18 mouse cellular contexts compared by ENCODE assay signal in the genomic region with DNA sequence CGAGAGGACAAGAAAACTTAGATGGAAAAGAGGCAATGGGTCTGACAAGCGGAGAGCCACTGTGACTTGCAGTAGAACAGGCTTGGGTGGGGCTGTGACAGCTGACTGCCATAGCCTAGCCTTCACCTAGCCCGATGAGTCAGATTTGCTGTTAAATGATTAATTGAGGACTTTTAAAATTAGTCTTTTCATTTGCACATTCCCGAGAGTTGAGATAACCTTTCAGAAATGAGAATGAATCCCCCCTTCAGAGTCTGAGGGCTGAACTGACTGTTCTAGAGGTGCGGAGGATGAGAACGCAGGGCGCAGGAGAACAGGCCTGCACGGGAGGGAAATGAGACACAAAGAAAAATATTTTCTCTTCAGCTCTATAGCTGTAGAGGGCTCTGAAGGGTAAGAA.
A peak's percentile ranks its signal among the peaks of the same experiment; 100 is the strongest.
DNase-seq lines count a peak whose midpoint lies in the region; ATAC-seq and TF ChIP-seq lines count a peak whose summit lies in the region.
"Had no signal": no experiment of that assay in that cellular context is flagged by ENCODE, and none has a peak within 500 bp of the region (broad histone marks: within the 10 kb centered on the region; RNA-seq: fewer than 3 reads in every experiment).

No protein-coding gene starts in this region.

- TF ChIP-seq EP300 in heart, adult 2 months (IDR thresholded peaks at IDR 0.05; ENCODE audit: insufficient read depth, low read depth, low read length), result no peak

- no peak overlapping the region for H3K9ac ChIP-seq in heart, adult 2 months (ENCODE audit: low read depth, low read length)
- no peak overlapping the region for H3K9ac ChIP-seq in intestine, embryonic 14.5 days (ENCODE audit: low read length)
- no peak overlapping the region for H3K9ac ChIP-seq in intestine, postnatal 0 days (ENCODE audit: low read depth, low read length)
- 0 out of 2 replicates have a peak overlapping the region, but pooled peaks have one; percentile 5 for H3K9ac ChIP-seq in midbrain, embryonic 13.5 days (replicated peaks)
- no peak overlapping the region for H3K9ac ChIP-seq in midbrain, embryonic 14.5 days (replicated peaks; ENCODE audit: low read length)
- H3K9ac ChIP-seq: embryonic facial prominence, embryonic 12.5 days; forebrain, embryonic 15.5 days; heart, embryonic 13.5 days had no signal

- no peak for TF ChIP-seq POLR2A in heart, adult 2 months (IDR thresholded peaks at IDR 0.05; ENCODE audit: insufficient read depth, low read depth, low read length)

- H3K4me3 ChIP-seq in heart, adult 2 months, result no peak overlapping the region
- H3K4me3 ChIP-seq in intestine, embryonic 14.5 days (ENCODE audit: low read depth, low read length), result no peak overlapping the region
- no peak overlapping the region for H3K4me3 ChIP-seq in intestine, postnatal 0 days (ENCODE audit: low read depth, low read length)
- no peak overlapping the region for H3K4me3 ChIP-seq in midbrain, embryonic 13.5 days (replicated peaks)
- no peak overlapping the region for H3K4me3 ChIP-seq in midbrain, embryonic 14.5 days (replicated peaks; ENCODE audit: low read depth, low read length)
- H3K4me3 ChIP-seq: embryonic facial prominence, embryonic 12.5 days; forebrain, embryonic 15.5 days; heart, embryonic 13.5 days had no signal

- H3K79me2 ChIP-seq in heart, adult 2 months (replicated peaks; ENCODE audit: control insufficient read depth, insufficient read depth, low read length), result no peaks in the 10 kb centered on the region

- H3K4me2 ChIP-seq in intestine, embryonic 14.5 days (ENCODE audit: low read length), result no peak overlapping the region
- H3K4me2 ChIP-seq in intestine, postnatal 0 days (replicated peaks; ENCODE audit: low read depth), result no peak overlapping the region
- no peak overlapping the region for H3K4me2 ChIP-seq in midbrain, embryonic 13.5 days (replicated peaks)
- no peak overlapping the region for H3K4me2 ChIP-seq in midbrain, embryonic 14.5 days (ENCODE audit: low read length)
- H3K4me2 ChIP-seq: embryonic facial prominence, embryonic 12.5 days; forebrain, embryonic 15.5 days; heart, embryonic 13.5 days had no signal

- ATAC-seq in intestine, embryonic 14.5 days (replicated peaks; ENCODE audit: low FRiP score, low TSS enrichment, low read depth), result 0 out of 2 replicates have a peak, but pooled peaks have one; percentile 32
- no peak for ATAC-seq in intestine, postnatal 0 days
- no peak for ATAC-seq in midbrain, embryonic 13.5 days
- no peak for ATAC-seq in midbrain, embryonic 14.5 days (ENCODE audit: low FRiP score, low TSS enrichment)
- ATAC-seq: CD4-positive, CD25-positive, alpha-beta regulatory T cell, adult 4 months; forebrain, embryonic 15.5 days had no signal

- H3K9me3 ChIP-seq in intestine, embryonic 14.5 days (ENCODE audit: control insufficient read depth, low read length), result no peaks in the 10 kb centered on the region
- H3K9me3 ChIP-seq in intestine, postnatal 0 days (ENCODE audit: control insufficient read depth), result no peaks in the 10 kb centered on the region
- no peaks in the 10 kb centered on the region for H3K9me3 ChIP-seq in midbrain, embryonic 13.5 days
- no peaks in the 10 kb centered on the region for H3K9me3 ChIP-seq in midbrain, embryonic 14.5 days (ENCODE audit: control insufficient read depth, low read length)
- H3K9me3 ChIP-seq: embryonic facial prominence, embryonic 12.5 days; forebrain, embryonic 15.5 days; heart, embryonic 13.5 days had no signal

- intact Hi-C loops in heart, adult 2 months (cut with DNase I), result no loop called here

- WGBS in heart, adult 2 months, result 74% methylated on average over 8 of the region's 8 CpGs
- WGBS in intestine, embryonic 14.5 days, result 65% methylated on average over 8 of the region's 8 CpGs
- 39% methylated on average over 8 of the region's 8 CpGs for WGBS in intestine, postnatal 0 days
- 79% methylated on average over 8 of the region's 8 CpGs for WGBS in midbrain, embryonic 13.5 days
- 80% methylated on average over 8 of the region's 8 CpGs for WGBS in midbrain, embryonic 14.5 days

- DNase-seq in heart, adult 11 months, result peak; percentile 40
- no peak for DNase-seq in heart, adult 2 months
- DNase-seq in intestine, embryonic 14.5 days (ENCODE audit: low spot score), result no peak
- no peak for DNase-seq in midbrain, embryonic 14.5 days
- DNase-seq in gastrocnemius, adult 18-20 months (ENCODE audit: low spot score), result no peak
- DNase-seq: adrenal gland, postnatal 10 days; B cell, adult 2 months; cerebellum, adult 11-12 months; cerebellum, adult 9-10 months; gastrocnemius, postnatal 14 days; heart, postnatal 36 days had no signal

- H3K4me1 ChIP-seq in heart, adult 2 months (ENCODE audit: control insufficient read depth, insufficient read depth, low read length), result no peaks in the 10 kb centered on the region
- no peaks in the 10 kb centered on the region; the same call in 1 of the 2 replicates for H3K4me1 ChIP-seq in intestine, embryonic 14.5 days (replicated peaks; ENCODE audit: control insufficient read depth, insufficient read depth, low read length)
- H3K4me1 ChIP-seq in intestine, postnatal 0 days (replicated peaks; ENCODE audit: control insufficient read depth, insufficient read depth, low read length), result no peaks in the 10 kb centered on the region
- peaks cover 35% of the 10 kb centered on the region for H3K4me1 ChIP-seq in midbrain, embryonic 13.5 days (replicated peaks)
- peaks cover 20% of the 10 kb centered on the region for H3K4me1 ChIP-seq in midbrain, embryonic 14.5 days (ENCODE audit: control insufficient read depth, insufficient read depth, low read length)
- H3K4me1 ChIP-seq: heart, embryonic 13.5 days had no signal

- no peaks in the 10 kb centered on the region for H3K27me3 ChIP-seq in heart, adult 2 months (ENCODE audit: control insufficient read depth, insufficient read depth, low read length)
- no peaks in the 10 kb centered on the region for H3K27me3 ChIP-seq in intestine, embryonic 14.5 days (replicated peaks; ENCODE audit: control insufficient read depth, insufficient read depth, low read length)
- H3K27me3 ChIP-seq in intestine, postnatal 0 days (replicated peaks; ENCODE audit: control insufficient read depth, insufficient read depth, low read length), result no peaks in the 10 kb centered on the region
- no peaks in the 10 kb centered on the region for H3K27me3 ChIP-seq in midbrain, embryonic 13.5 days
- H3K27me3 ChIP-seq in midbrain, embryonic 14.5 days (ENCODE audit: control insufficient read depth, insufficient read depth, low read length), result no peaks in the 10 kb centered on the region
- H3K27me3 ChIP-seq: forebrain, embryonic 15.5 days had no signal

- no peaks in the 10 kb centered on the region for H3K36me3 ChIP-seq in heart, adult 2 months (ENCODE audit: control insufficient read depth, insufficient read depth, low read length)
- H3K36me3 ChIP-seq in intestine, embryonic 14.5 days (ENCODE audit: control insufficient read depth, insufficient read depth, low read length), result no peaks in the 10 kb centered on the region
- H3K36me3 ChIP-seq in intestine, postnatal 0 days (ENCODE audit: control insufficient read depth, insufficient read depth), result no peaks in the 10 kb centered on the region
- H3K36me3 ChIP-seq in midbrain, embryonic 13.5 days, result peaks cover 10% of the 10 kb centered on the region
- H3K36me3 ChIP-seq in midbrain, embryonic 14.5 days (ENCODE audit: control insufficient read depth, insufficient read depth, low read length), result peaks cover 7% of the 10 kb centered on the region; the same call in 1 of the 2 replicates
- H3K36me3 ChIP-seq: embryonic facial prominence, embryonic 12.5 days; forebrain, embryonic 15.5 days; G1E; heart, embryonic 13.5 days had no signal

- no peak overlapping the region for H3K27ac ChIP-seq in heart, adult 2 months
- H3K27ac ChIP-seq in intestine, embryonic 14.5 days (ENCODE audit: low read depth), result no peak overlapping the region
- H3K27ac ChIP-seq in intestine, postnatal 0 days (ENCODE audit: low read depth, low read length), result no peak overlapping the region
- H3K27ac ChIP-seq in midbrain, embryonic 13.5 days, result no peak overlapping the region
- no peak overlapping the region for H3K27ac ChIP-seq in midbrain, embryonic 14.5 days (replicated peaks; ENCODE audit: low read depth, low read length)
- H3K27ac ChIP-seq: embryonic facial prominence, embryonic 12.5 days; forebrain, embryonic 15.5 days; heart, embryonic 13.5 days had no signal

- TF ChIP-seq CTCF in heart, adult 2 months (IDR thresholded peaks at IDR 0.05), result no peak
- TF ChIP-seq CTCF in intestine, postnatal 0 days (IDR thresholded peaks at IDR 0.05; ENCODE audit: low read depth), result no peak
